Mouse (Mus musculus) adrenal gland, postnatal 4 days (tissue): ENCODE measurements around the gene 1700001K19Rik. TPM values are rescaled to one million over a fixed set of nuclear protein-coding genes. Genes with fewer than 3 reads are reported as not detected.
"Not testable (repeated sequence)": the region's sequence is repeated elsewhere in the genome, so short reads cannot be mapped to it uniquely, and the experiment has no call there.

Source experiments
- DNase-seq, 2 experiments: peaks; one replicate each; pipeline ENCODE4 v3.0.0; 2021 to 2022; ENCODE audit warnings: low spot score in 2 of 2, mixed read lengths in 2 of 2
- long read RNA-seq, 2 experiments: library from polyadenylated mRNA; stranded (forward); transcript quantifications; one replicate each; pipeline ENCODE4 v2.0.0; 2021
- total RNA-seq, 2 experiments: library from RNA; stranded (reverse); gene quantifications; 2 replicates each; pipeline ENCODE4 v1.2.3; 2021

1700001K19Rik gene
- total RNA-seq: not detected
- long read RNA-seq, experiment 1: 0 reads
- long read RNA-seq, experiment 2: 0 reads

DNA sequence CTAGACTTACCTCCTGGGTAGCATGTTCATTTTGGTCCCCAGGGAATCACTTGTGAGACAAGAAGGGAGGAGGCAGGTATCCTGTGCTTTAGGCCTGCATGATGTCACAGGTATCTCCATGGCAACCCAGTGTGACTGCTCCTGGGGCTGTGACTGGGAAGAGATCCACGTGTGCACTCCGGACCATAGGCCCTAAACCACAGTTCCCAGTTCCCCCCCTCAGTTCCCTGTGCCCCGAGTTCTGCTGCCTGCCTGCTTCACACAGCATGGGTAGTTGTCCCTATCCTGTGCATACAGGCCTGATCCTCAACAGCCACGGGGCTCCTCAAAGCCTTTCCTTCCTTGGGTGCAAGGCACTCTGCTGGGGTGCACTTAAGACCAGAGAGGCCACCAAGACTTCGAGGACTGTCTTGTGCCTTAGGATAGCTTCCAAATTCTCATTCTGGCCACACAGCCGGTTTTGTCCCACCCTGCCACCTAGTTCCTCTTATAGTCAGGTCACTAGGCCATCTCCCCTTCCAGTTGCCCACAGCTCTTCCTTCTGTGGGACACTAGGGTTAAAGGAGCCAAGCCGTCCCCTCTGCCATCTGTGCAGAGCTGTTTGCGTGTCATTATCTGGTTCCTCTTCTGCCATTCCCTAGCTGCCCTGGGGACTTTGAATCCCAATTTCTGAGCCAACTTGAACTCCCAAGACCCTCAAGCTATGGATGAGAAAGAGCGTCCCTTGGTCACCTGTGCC, at the start of gene 1700001K19Rik:
1700001K19Rik (minus strand) TSS at position 59 of the 739 bp plus-strand sequence.
- no peak for DNase-seq

DNA sequence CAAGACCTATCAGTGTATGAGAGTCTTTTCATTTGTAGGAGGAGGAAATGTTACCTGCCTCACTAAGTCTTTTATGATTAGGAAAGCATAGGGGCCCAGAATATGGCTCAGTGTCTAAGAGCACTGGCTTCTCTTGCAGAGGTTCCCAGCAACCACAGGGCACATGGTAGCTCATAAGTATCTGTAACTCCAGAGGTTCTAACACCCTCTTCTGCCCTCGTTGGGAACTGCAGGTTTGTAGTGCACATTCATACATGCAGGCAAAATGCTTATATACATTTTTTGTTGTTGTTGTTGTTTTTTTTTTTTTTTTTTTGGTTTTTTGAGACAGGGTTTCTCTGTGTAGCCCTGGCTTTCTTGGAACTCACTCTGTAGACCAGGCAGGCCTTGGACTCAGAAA, 44.0 kb upstream of the 1700001K19Rik start:
- no peak for DNase-seq

GRCm38 (mm10) chr12:110725489-110725888, 43.1 kb upstream of the 1700001K19Rik start:
- no peak for DNase-seq

DNA sequence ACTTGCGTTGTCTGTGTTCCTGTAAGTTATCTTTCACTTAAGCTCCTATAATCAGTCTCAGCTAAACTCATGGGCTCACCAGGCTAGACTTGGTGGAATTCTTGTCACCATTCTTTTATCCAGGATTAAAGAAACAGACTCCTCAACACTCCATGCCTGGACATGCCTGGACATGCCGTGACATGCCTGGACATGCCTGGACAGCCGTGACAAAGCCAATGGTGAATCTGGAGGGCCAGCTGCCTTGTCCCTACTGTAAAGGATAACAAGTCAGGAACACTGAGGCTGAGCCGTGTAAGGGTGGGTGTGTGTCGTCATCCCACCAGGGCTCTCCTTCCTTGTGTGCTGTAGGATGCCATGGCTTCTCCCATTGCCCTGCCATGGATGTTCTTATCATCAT, 42.6 kb upstream of the 1700001K19Rik start:
- DNase-seq: no peak

GRCm38 (mm10) chr12:110716004-110716403, 33.6 kb upstream of the 1700001K19Rik start:
- DNase-seq: no peak

GRCm38 (mm10) chr12:110714215-110714614, 31.8 kb upstream of the 1700001K19Rik start:
- DNase-seq: no peak

- no peak for DNase-seq
Measured at GRCm38 (mm10) chr12:110713784-110714183, 31.4 kb upstream of the 1700001K19Rik start.

DNA sequence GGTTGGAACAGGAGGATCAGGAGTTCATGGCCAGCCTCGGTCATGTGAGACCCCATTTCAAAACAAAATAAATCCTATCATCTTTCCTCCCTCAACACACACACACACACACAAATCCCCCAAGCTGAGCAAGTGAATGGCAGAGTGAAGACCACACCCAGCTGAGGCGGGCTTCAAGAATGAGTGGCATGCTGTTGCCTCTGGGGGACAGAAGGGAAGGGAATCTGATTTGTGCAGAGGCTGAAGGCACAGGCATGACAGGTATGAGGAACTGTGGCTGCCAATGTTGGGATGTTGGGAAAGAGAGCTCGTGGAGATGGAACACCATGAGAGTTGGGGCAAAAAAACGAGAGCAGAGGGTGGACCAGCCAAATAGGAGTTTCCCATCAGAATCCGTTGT, 28.9 kb upstream of the 1700001K19Rik start:
- no peak for DNase-seq

DNA sequence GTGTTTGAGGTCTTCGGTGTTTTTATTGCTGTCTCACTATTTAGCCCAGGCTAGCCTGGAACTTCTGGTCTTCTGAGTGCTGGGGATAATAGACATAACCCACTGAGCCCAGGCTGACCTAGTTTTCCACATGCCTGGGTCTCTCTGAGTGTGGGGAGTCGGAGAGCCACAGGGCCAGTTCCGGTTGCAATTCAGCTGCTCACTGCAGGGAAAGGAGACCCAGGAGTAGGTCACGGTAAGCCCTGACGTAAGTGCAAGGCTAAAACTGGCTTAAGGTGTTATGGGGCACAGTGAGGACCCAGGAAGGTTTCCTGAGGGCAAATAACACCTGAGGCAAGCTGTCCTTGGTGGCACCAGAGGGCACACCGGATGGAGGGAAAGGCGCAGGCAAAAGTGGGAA, 25.0 kb upstream of the 1700001K19Rik start:
- DNase-seq: no peak

- peak in 1 of 2 experiments; percentile 22 for DNase-seq
Measured at GRCm38 (mm10) chr12:110706337-110707231, 24.2 kb upstream of the 1700001K19Rik start.

GRCm38 (mm10) chr12:110705419-110705818, 23.0 kb upstream of the 1700001K19Rik start:
- DNase-seq: not testable (repeated sequence)

DNA sequence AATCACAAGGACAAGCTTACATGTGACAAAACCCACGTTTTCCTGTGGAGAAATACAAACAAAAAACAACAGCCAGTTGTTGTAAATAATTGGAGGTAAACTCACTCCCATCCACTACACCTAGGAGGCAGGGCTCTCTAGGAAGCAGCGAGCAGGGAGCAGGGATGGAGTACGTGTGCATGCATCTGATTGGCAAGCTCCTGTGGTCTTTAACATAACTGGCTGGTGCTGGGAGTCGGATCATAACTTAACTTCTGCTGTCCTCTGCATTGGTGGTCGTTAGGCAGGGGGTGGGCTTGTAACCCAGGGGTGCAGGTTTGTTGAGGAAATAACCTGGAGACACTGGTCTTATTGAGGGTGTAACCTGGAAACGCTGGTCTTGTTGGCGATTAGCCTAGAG, 21.3 kb upstream of the 1700001K19Rik start:
- no peak for DNase-seq

- DNase-seq: peak; percentile 71 to 84
Measured at GRCm38 (mm10) chr12:110703008-110703471, 20.6 kb upstream of the 1700001K19Rik start.

- DNase-seq: no peak
Measured at GRCm38 (mm10) chr12:110702556-110702955, 20.1 kb upstream of the 1700001K19Rik start, which contains the start of gene Hsp90aa1. TSS of gene Hsp90aa1 (minus strand) at chr12:110702728.

DNA sequence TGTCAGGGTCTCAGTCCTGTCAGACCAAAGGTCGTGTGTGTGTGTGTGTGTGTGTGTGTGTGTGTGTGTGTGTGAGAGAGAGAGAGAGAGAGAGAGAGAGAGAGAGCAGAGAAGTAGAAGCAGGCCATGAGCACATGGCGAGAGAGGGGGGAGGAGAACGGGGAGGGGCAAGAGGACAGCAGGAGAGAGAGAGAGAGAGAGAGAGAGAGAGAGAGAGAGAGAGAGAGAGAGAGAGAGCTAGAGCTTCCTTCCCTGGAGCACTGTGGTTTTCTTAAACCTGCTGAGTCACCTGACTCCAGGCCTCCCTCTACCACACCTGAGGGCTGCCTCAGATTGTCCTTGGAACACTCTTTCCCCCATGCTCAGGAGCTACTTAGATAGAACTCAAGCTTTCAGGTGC, 18.9 kb upstream of the 1700001K19Rik start:
- DNase-seq: not testable (repeated sequence)

GRCm38 (mm10) chr12:110700730-110701129, 18.3 kb upstream of the 1700001K19Rik start:
- DNase-seq: no peak

DNA sequence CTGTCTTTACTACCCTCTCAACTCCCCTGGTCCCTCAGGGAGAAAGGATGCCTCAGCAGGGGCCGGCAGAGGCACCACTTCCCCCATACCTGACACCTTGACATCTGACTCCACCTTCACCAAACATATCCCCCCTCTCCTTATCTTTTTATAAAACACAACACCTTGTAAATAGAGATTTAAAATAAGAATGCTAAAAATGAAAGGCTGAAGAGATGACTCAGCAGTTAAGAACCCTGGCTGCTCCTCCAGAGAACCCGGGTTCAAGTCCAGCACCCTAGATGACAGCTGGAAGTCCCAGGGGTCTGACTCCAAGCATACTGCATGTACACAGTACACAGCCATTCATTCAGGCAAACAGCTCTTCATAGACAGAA, 16.7 kb upstream of the 1700001K19Rik start:
- DNase-seq: no peak

GRCm38 (mm10) chr12:110698523-110699170, 16.2 kb upstream of the 1700001K19Rik start:
- no peak for DNase-seq

DNA sequence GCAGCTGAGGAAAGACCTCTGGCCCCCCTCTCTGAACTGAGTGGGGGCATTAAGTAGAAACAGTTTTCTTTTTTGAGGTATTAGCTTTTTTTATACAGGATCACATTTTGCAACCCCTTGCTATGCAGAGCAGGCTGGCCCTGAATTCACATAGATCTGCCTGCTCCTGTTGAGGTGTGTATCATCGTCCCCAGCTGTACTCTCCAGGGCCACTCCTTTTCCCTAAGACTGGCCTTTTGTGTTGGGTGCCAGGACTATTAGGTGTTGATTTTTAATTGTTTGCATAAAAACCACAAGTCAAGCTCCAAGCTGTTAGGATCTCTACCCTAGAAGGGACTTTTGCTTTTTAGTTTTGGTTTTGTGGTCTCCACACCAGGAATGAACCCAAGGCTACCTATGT, 15.7 kb upstream of the 1700001K19Rik start:
- DNase-seq: no peak

GRCm38 (mm10) chr12:110697457-110697856, 15.0 kb upstream of the 1700001K19Rik start:
- DNase-seq: no peak

GRCm38 (mm10) chr12:110696975-110697400, 14.6 kb upstream of the 1700001K19Rik start:
- DNase-seq: no peak
